31 mouse cellular contexts compared by ENCODE assay signal in the genomic region with DNA sequence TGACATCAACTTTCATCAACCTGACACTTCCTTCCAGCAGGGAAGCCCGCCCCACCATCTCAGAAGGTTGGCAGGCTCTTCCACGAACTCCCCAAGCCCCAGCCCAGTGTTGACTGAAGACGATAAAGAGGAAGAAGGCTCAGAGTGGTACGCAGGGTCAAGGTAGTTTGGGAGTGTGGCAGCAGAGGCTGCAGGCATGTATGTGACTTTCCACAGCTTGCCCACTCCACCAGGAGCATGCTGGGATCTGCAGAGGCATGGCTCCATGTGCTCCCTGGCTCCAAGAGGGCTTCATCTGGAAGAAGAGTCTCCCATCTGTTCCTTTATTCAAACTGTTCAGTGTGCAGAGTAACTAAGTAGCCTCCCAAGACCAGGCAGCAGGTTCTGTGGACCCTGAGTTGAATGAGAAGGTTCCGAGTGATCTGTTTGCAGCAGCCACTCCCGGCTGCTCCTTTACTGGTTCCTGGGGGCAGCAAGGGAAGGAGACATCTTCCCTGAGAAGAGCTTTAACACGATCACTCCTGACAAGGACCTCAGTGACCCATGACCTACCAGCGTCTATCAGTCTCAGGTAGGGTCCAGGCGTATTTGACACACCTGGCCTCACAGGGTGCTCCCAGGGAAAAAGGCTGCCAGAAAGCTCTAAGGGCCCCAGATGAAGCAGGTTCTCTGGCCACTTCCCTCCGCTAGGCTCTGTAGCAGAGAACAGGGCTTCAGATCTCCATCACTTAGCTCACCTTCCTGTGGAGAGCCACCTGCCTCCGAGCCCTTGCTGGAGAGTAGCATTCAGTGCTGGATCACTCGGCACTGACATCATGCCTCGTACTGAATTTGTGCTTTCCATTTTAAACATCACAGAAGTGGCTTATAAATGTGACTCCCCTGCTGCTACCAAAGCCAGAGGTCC. TPM values are rescaled to one million over a fixed set of nuclear protein-coding genes. Genes with fewer than 3 reads are reported as not detected.
DNase-seq lines count a peak whose midpoint lies in the region; ATAC-seq and TF ChIP-seq lines count a peak whose summit lies in the region.
"Had no signal": no experiment of that assay in that cellular context is flagged by ENCODE, and none has a peak within 500 bp of the region (broad histone marks: within the 10 kb centered on the region; RNA-seq: fewer than 3 reads in every experiment).

No protein-coding gene starts in this region.

- H3K27me3 ChIP-seq in forebrain, embryonic 12.5 days: 0 out of 2 replicates have a peak, but pooled peaks cover 3% of the 10 kb centered on the region
- no peaks in the 10 kb centered on the region for H3K27me3 ChIP-seq in forebrain, embryonic 15.5 days
- no peaks in the 10 kb centered on the region for H3K27me3 ChIP-seq in MEL (ENCODE audit: control insufficient read depth in 1 of 2, insufficient read depth in 2 of 2, low read length in 2 of 2)
- no peaks in the 10 kb centered on the region for H3K27me3 ChIP-seq in midbrain, embryonic 16.5 days (ENCODE audit: control insufficient read depth, insufficient read depth, low read depth, low read length)
- H3K27me3 ChIP-seq: embryonic facial prominence, embryonic 12.5 days; limb, embryonic 13.5 days; lung, embryonic 15.5 days; neural tube, embryonic 12.5 days had no signal

- no peaks in the 10 kb centered on the region for H3K9me3 ChIP-seq in forebrain, embryonic 12.5 days
- H3K9me3 ChIP-seq in forebrain, embryonic 15.5 days: no peaks in the 10 kb centered on the region
- H3K9me3 ChIP-seq in MEL (replicated peaks; ENCODE audit: insufficient read depth, low read length): no peaks in the 10 kb centered on the region
- no peaks in the 10 kb centered on the region for H3K9me3 ChIP-seq in midbrain, embryonic 16.5 days (replicated peaks; ENCODE audit: control insufficient read depth, low read length, poor library complexity, severe bottlenecking)
- H3K9me3 ChIP-seq: embryonic facial prominence, embryonic 12.5 days; limb, embryonic 13.5 days; lung, embryonic 15.5 days; neural tube, embryonic 12.5 days had no signal

- TF ChIP-seq RAD21 in MEL (IDR thresholded peaks at IDR 0.05; ENCODE audit: low read depth, low read length): no peak

- peak overlapping the region; percentile 4; the same call in 1 of the 2 replicates for H3K9ac ChIP-seq in forebrain, embryonic 12.5 days
- no peak overlapping the region for H3K9ac ChIP-seq in forebrain, embryonic 15.5 days (replicated peaks)
- H3K9ac ChIP-seq in MEL (ENCODE audit: control insufficient read depth, low read depth, low read length, poor library complexity, severe bottlenecking): no peak overlapping the region
- no peak overlapping the region for H3K9ac ChIP-seq in midbrain, embryonic 16.5 days (ENCODE audit: low read depth, low read length)
- H3K9ac ChIP-seq: embryonic facial prominence, embryonic 12.5 days; hindbrain, embryonic 14.5 days; limb, embryonic 13.5 days; lung, embryonic 15.5 days; neural tube, embryonic 12.5 days had no signal

- peak; percentile 33 for DNase-seq in MEL (ENCODE audit: low read depth, low spot score)
- DNase-seq in brain, adult 2 months (ENCODE audit: low read depth, low spot score): peak; percentile 86
- DNase-seq in cerebellum, postnatal 36 days: peak; percentile 68
- DNase-seq in adrenal gland, adult 8-10 months: no peak
- no peak for DNase-seq in urinary bladder, adult 2 months (ENCODE audit: low spot score)
- DNase-seq: adrenal gland, postnatal 25 days; B cell, adult 2 months; embryo, embryonic 11 days; gastrocnemius, postnatal 14 days; heart, adult 18-20 months; heart, postnatal 36 days; kidney, adult 9 months; kidney, postnatal 10 days had no signal

- H3K4me2 ChIP-seq in forebrain, embryonic 12.5 days: no peak overlapping the region
- no peak overlapping the region for H3K4me2 ChIP-seq in forebrain, embryonic 15.5 days (replicated peaks)
- no peak overlapping the region for H3K4me2 ChIP-seq in midbrain, embryonic 16.5 days (ENCODE audit: low read length)
- H3K4me2 ChIP-seq: embryonic facial prominence, embryonic 12.5 days; heart, embryonic 11.5 days; hindbrain, embryonic 14.5 days; limb, embryonic 13.5 days; liver, embryonic 11.5 days; lung, embryonic 15.5 days; midbrain, embryonic 11.5 days; neural tube, embryonic 12.5 days had no signal

- no peak overlapping the region for H3K27ac ChIP-seq in forebrain, embryonic 12.5 days
- no peak overlapping the region for H3K27ac ChIP-seq in forebrain, embryonic 15.5 days (replicated peaks)
- no peak overlapping the region for H3K27ac ChIP-seq in MEL (ENCODE audit: control insufficient read depth, low read depth, low read length)
- no peak overlapping the region for H3K27ac ChIP-seq in midbrain, embryonic 16.5 days (ENCODE audit: low read length)
- H3K27ac ChIP-seq: embryonic facial prominence, embryonic 12.5 days; hindbrain, embryonic 14.5 days; limb, embryonic 13.5 days; lung, embryonic 15.5 days; neural tube, embryonic 12.5 days had no signal

- H3K36me3 ChIP-seq in forebrain, embryonic 12.5 days (replicated peaks): peaks cover 5% of the 10 kb centered on the region; the same call in 1 of the 2 replicates
- H3K36me3 ChIP-seq in forebrain, embryonic 15.5 days: peaks cover 9% of the 10 kb centered on the region; the same call in 1 of the 2 replicates
- H3K36me3 ChIP-seq in MEL (ENCODE audit: control insufficient read depth in 1 of 2, insufficient read depth in 2 of 2, low read length in 2 of 2): no peaks in the 10 kb centered on the region; a peak in 1 of 4 replicates
- peaks cover 10% of the 10 kb centered on the region for H3K36me3 ChIP-seq in midbrain, embryonic 16.5 days (ENCODE audit: control insufficient read depth, insufficient read depth, low read length)
- H3K36me3 ChIP-seq: embryonic facial prominence, embryonic 12.5 days; limb, embryonic 13.5 days; lung, embryonic 15.5 days had no signal

- no peak for ATAC-seq in forebrain, embryonic 12.5 days (ENCODE audit: low FRiP score)
- no peak for ATAC-seq in forebrain, embryonic 15.5 days (replicated peaks)
- ATAC-seq in midbrain, embryonic 16.5 days: no peak
- ATAC-seq: forebrain, embryonic 16.5 days; intestine, postnatal 0 days had no signal

- no peaks in the 10 kb centered on the region for H3K79me2 ChIP-seq in MEL (ENCODE audit: control insufficient read depth, insufficient read depth, low read length, poor library complexity)

- 89% methylated on average over 13 of the region's 13 CpGs for WGBS in forebrain, embryonic 12.5 days
- WGBS in forebrain, embryonic 15.5 days: 84% methylated on average over 13 of the region's 13 CpGs
- 83% methylated on average over 13 of the region's 13 CpGs for WGBS in midbrain, embryonic 16.5 days

- TF ChIP-seq EP300 in MEL (IDR thresholded peaks at IDR 0.05; ENCODE audit: low read depth in 1 of 2, low read length in 2 of 2): no peak

- no peak for TF ChIP-seq CTCF in MEL (IDR thresholded peaks at IDR 0.05 in 2 of 3, conservative IDR thresholded peaks at IDR 0.05 in 1 of 3; ENCODE audit: control insufficient read depth in 1 of 3, insufficient read depth in 1 of 3, low read depth in 2 of 3, low read length in 3 of 3, poor library complexity in 1 of 3, severe bottlenecking in 1 of 3)

- H3K4me3 ChIP-seq in forebrain, embryonic 12.5 days (replicated peaks): no peak overlapping the region
- H3K4me3 ChIP-seq in forebrain, embryonic 15.5 days: no peak overlapping the region
- no peak overlapping the region for H3K4me3 ChIP-seq in MEL (ENCODE audit: control insufficient read depth in 1 of 2, insufficient read depth in 1 of 2, low read depth in 2 of 2, low read length in 2 of 2)
- H3K4me3 ChIP-seq in midbrain, embryonic 16.5 days (ENCODE audit: low read depth, low read length): no peak overlapping the region
- H3K4me3 ChIP-seq: embryonic facial prominence, embryonic 12.5 days; limb, embryonic 13.5 days; lung, embryonic 15.5 days; myocyte; neural tube, embryonic 12.5 days had no signal

- no peaks in the 10 kb centered on the region for H3K4me1 ChIP-seq in forebrain, embryonic 12.5 days
- no peaks in the 10 kb centered on the region for H3K4me1 ChIP-seq in forebrain, embryonic 15.5 days
- H3K4me1 ChIP-seq in MEL (ENCODE audit: control insufficient read depth in 1 of 2, insufficient read depth in 2 of 2, low read length in 2 of 2): peaks cover 3 to 10% of the 10 kb centered on the region in 2 experiments; a peak in 3 of 4 replicates
- H3K4me1 ChIP-seq in midbrain, embryonic 16.5 days (ENCODE audit: control insufficient read depth, insufficient read depth, low read length): no peaks in the 10 kb centered on the region
- H3K4me1 ChIP-seq: embryonic facial prominence, embryonic 12.5 days; limb, embryonic 13.5 days; lung, embryonic 15.5 days; neural tube, embryonic 12.5 days had no signal

- 0 out of 4 replicates have a peak, but pooled peaks of 1 of the 2 experiments have one; percentile 10 for TF ChIP-seq POLR2A in MEL (IDR thresholded peaks at IDR 0.05; ENCODE audit: control insufficient read depth in 1 of 2, insufficient read depth in 1 of 2, low read depth in 1 of 2, low read length in 2 of 2, poor library complexity in 1 of 2)

RNA-seq across cellular contexts. Expression of gene Apeh, which starts 34.9 kb away (rescaled TPM):
- 51.1 and 56.0 TPM in 2 replicates for polyA plus RNA-seq in forebrain, embryonic 12.5 days (2016; fragmentation: Nextera tagmentation; extraction: Ambion mirVana)
- 42.3 and 50.5 TPM in 2 replicates for polyA plus RNA-seq in forebrain, embryonic 15.5 days (2015; fragmentation: Nextera tagmentation; extraction: Ambion mirVana)
- total RNA-seq in MEL (2012; rRNA removed): 57.5 and 76.1 TPM in 2 replicates
- 10 to 100 TPM in 1 of 2 experiments, not detected in 1; 69.0 TPM for polyA plus RNA-seq in MEL (2012; ENCODE audit: insufficient read depth in 1 of 2, insufficient read length in 2 of 2, low read depth in 1 of 2, low replicate concordance in 2 of 2, missing spikeins in 1 of 2)
- total RNA-seq in adrenal gland, adult 8-10 months (2022): 100 to 1,000 TPM; 104 to 125 (median 109) TPM
- 58.4 and 64.1 TPM in 2 replicates for polyA plus RNA-seq in urinary bladder, adult 2 months (2012; rRNA removed)
- 46.0 and 50.8 TPM in 2 replicates for polyA plus RNA-seq in midbrain, embryonic 16.5 days (2015; fragmentation: Nextera tagmentation; extraction: Ambion mirVana)

RNA-seq across cellular contexts. Expression of gene Rnf123, which starts 46.1 kb away (rescaled TPM):
- polyA plus RNA-seq in forebrain, embryonic 12.5 days (2016; fragmentation: Nextera tagmentation; extraction: Ambion mirVana): 36.9 and 41.2 TPM in 2 replicates
- 45.4 and 49.0 TPM in 2 replicates for polyA plus RNA-seq in forebrain, embryonic 15.5 days (2015; fragmentation: Nextera tagmentation; extraction: Ambion mirVana)
- total RNA-seq in MEL (2012; rRNA removed): 24.9 and 28.5 TPM in 2 replicates
- 10 to 100 TPM in 1 of 2 experiments, not detected in 1; 74.8 TPM for polyA plus RNA-seq in MEL (2012; ENCODE audit: insufficient read depth in 1 of 2, insufficient read length in 2 of 2, low read depth in 1 of 2, low replicate concordance in 2 of 2, missing spikeins in 1 of 2)
- total RNA-seq in adrenal gland, adult 8-10 months (2022): 100 to 1,000 TPM in 1 of 4 experiments, 10 to 100 TPM in 3; 68.2 to 108 (median 86.5) TPM
- polyA plus RNA-seq in urinary bladder, adult 2 months (2012; rRNA removed): 54.6 and 60.6 TPM in 2 replicates
- 53.4 and 53.9 TPM in 2 replicates for polyA plus RNA-seq in midbrain, embryonic 16.5 days (2015; fragmentation: Nextera tagmentation; extraction: Ambion mirVana)

RNA-seq across cellular contexts. Expression of gene Mst1, which starts 49.1 kb away (rescaled TPM):
- 0.27 and 0.41 TPM in 2 replicates for polyA plus RNA-seq in forebrain, embryonic 12.5 days (2016; fragmentation: Nextera tagmentation; extraction: Ambion mirVana)
- 0.37 TPM in 1 of 2 replicates, not detected in the other for polyA plus RNA-seq in forebrain, embryonic 15.5 days (2015; fragmentation: Nextera tagmentation; extraction: Ambion mirVana)
- 1.6 and 4.6 TPM in 2 replicates for total RNA-seq in MEL (2012; rRNA removed)
- polyA plus RNA-seq in MEL (2012; ENCODE audit: insufficient read depth in 1 of 2, insufficient read length in 2 of 2, low read depth in 1 of 2, low replicate concordance in 2 of 2, missing spikeins in 1 of 2): 1 to 10 TPM in 1 of 2 experiments, not detected in 1; 10.0 TPM
- under 1 TPM in 1 of 4 experiments, not detected in 3; 0.10 TPM for total RNA-seq in adrenal gland, adult 8-10 months (2022)
- 5.6 and 6.2 TPM in 2 replicates for polyA plus RNA-seq in urinary bladder, adult 2 months (2012; rRNA removed)
- polyA plus RNA-seq in midbrain, embryonic 16.5 days (2015; fragmentation: Nextera tagmentation; extraction: Ambion mirVana): 0.09 TPM in 1 of 2 replicates, not detected in the other
- total RNA-seq: gastrocnemius, postnatal 14 days; heart, postnatal 36 days; layer of hippocampus, postnatal 10 days; left cerebral cortex, adult 18-20 months; left cerebral cortex, postnatal 25 days; midbrain, postnatal 0 days had no signal
- polyA plus RNA-seq: forebrain, embryonic 16.5 days; hindbrain, embryonic 14.5 days; midbrain, postnatal 0 days had no signal

Comparison
In these comparisons a context has a peak if more than half of its experiments do, and no peak if none do; other contexts are left out.
1. DNase-seq: peak in MEL (single experiment), brain, adult 2 months (single experiment) and cerebellum, postnatal 36 days (2 of 2); none in adrenal gland, adult 8-10 months (single experiment) and urinary bladder, adult 2 months (single experiment).